Mouse (Mus musculus) spleen, embryonic (tissue): ENCODE measurements around the gene Vwa1.

Source experiments
- CTCF ChIA-PET: fragments of 350-600 bp; sonication (Branson Sonifier 250); formaldehyde crosslinking; loops from one replicate; lab custom pipeline; 2022; lab: Charles Lee

Gene Vwa1

GRCm38 (mm10) chr4:155783486-155784080, 9.1 kb upstream of the Vwa1 start:
- CTCF ChIA-PET: interaction anchor here (0.6 to 0.7 kb wide), 2 partner anchors 9 to 113 kb away, joined by 3 to 4 read pairs; partner anchors contain the start of gene Vwa1

- CTCF ChIA-PET: no interaction called here
These were observed 6.4 kb upstream of the Vwa1 start for GRCm38 (mm10) chr4:155780895-155781294.

GRCm38 (mm10) chr4:155779498-155779897, 5.0 kb upstream of the Vwa1 start:
- CTCF ChIA-PET: no interaction called here

- CTCF ChIA-PET: no interaction called here
These were observed 3.3 kb upstream of the Vwa1 start for GRCm38 (mm10) chr4:155777816-155778215.

GRCm38 (mm10) chr4:155776704-155777335, 2.3 kb upstream of the Vwa1 start:
- CTCF ChIA-PET: interaction anchor here (0.6 kb wide), 1 partner anchor 26 kb away, joined by 10 read pairs; the partner anchor contains the start of gene Mrpl20

GRCm38 (mm10) chr4:155775855-155776254, 1.4 kb upstream of the Vwa1 start:
- CTCF ChIA-PET: interaction anchor here (0.6 kb wide), 1 partner anchor 9 kb away, joined by 3 read pairs; no protein-coding TSS in a partner anchor

- CTCF ChIA-PET: interaction anchor here (0.6 kb wide), 2 partner anchors 9 kb away, joined by 3 read pairs; no protein-coding TSS in a partner anchor
These were observed 658 bp upstream of the Vwa1 start for GRCm38 (mm10) chr4:155774971-155775740.

- CTCF ChIA-PET: no interaction called here
These were observed 991 bp downstream of the Vwa1 start for GRCm38 (mm10) chr4:155773335-155774078.

- CTCF ChIA-PET: no interaction called here
These were observed 1.7 kb downstream of the Vwa1 start for GRCm38 (mm10) chr4:155772786-155773185.

GRCm38 (mm10) chr4:155771706-155772105, 2.8 kb downstream of the Vwa1 start:
- CTCF ChIA-PET: no interaction called here

- CTCF ChIA-PET: interaction anchor here (0.5 kb wide), 1 partner anchor 10 kb away, joined by 35 read pairs; no protein-coding TSS in a partner anchor
These were observed 3.9 kb downstream of the Vwa1 start for GRCm38 (mm10) chr4:155770626-155771025.

GRCm38 (mm10) chr4:155769880-155770512, 4.5 kb downstream of the Vwa1 start:
- CTCF ChIA-PET: no interaction called here

- CTCF ChIA-PET: no interaction called here
These were observed 5.0 kb downstream of the Vwa1 start for GRCm38 (mm10) chr4:155769496-155769879.

GRCm38 (mm10) chr4:155762357-155762756, 12.1 kb downstream of the Vwa1 start:
- CTCF ChIA-PET: no interaction called here

- CTCF ChIA-PET: interaction anchor here (0.6 kb wide), 1 partner anchor 246 kb away, joined by 4 read pairs; no protein-coding TSS in a partner anchor
These were observed 13.0 kb downstream of the Vwa1 start for GRCm38 (mm10) chr4:155761356-155762099.

GRCm38 (mm10) chr4:155760613-155761355, 13.7 kb downstream of the Vwa1 start, which contains the start of gene Atad3a:
TSS of gene Atad3a (minus strand) at chr4:155761093.
- CTCF ChIA-PET: interaction anchor here (0.6 kb wide), 1 partner anchor 246 kb away, joined by 4 read pairs; no protein-coding TSS in a partner anchor

GRCm38 (mm10) chr4:155759862-155760612, 14.5 kb downstream of the Vwa1 start:
- CTCF ChIA-PET: no interaction called here

GRCm38 (mm10) chr4:155757011-155757410, 17.5 kb downstream of the Vwa1 start:
- CTCF ChIA-PET: no interaction called here
